Mouse (Mus musculus) T-helper 1 cell (primary cell): ENCODE data around the gene D630003M21Rik.

Experiments used
- in situ Hi-C: fragments of 300-600 bp; cut with MboI, MseI; formaldehyde crosslinking; loops from one replicate; pipeline ENCODE4 v1.15.1; 2025; ENCODE audit warnings: high pct_unique_total_duplicates

The D630003M21Rik gene

DNA sequence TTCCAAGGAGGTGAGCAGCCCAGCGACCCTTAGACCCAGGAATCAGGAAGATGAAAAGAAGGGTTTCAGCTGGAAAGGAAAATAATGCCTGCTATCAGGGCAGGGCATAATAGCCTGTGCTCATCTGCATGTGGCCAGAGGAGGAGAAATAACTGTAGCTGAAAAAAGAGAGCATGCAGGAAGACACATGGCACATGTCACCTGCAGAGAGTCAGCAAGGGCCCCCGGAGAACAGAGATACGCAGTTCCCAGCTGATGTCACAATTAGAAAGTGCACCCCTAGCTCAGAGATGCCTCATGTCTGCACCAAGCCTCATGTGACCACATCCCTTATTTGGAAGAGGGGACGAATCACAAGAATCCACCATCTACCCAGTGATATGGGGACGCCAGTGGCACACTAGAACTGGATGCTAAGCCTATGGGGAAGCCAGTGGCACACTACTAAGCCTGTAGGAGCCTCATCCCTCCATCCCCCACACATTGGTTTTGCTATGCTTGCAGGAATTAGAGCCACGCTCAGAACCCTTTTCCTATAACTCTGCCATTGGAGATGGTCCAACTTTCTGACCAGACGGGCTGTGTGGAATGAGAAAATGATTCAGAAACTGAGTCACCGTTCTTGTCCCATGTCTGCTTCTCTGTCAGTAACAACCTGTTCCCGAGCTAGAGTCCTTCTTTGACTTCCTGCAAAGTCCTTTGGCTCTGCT lies 61.4 kb downstream of the D630003M21Rik start:
- in situ Hi-C loops, result no loop called here

DNA sequence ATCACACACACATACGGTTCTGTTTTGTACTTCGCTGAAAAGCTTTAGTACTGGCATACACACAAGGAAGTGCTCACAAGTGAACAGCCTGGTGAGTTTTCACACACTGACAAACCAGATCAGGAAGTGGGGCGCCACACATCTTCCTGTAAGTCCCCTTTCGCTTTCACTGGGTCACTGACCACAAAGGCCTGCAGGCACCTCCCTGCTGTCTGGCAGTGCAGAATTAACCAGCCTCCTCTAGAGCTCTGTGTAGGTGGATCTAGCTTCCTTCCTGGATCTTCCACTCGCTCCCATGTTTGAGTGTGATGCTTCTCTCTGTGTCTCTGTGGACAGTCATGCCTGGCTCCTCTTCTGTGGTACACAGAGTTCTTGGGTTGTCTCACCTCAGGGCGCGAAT lies 62.4 kb downstream of the D630003M21Rik start:
- in situ Hi-C loops, result no loop called here

DNA sequence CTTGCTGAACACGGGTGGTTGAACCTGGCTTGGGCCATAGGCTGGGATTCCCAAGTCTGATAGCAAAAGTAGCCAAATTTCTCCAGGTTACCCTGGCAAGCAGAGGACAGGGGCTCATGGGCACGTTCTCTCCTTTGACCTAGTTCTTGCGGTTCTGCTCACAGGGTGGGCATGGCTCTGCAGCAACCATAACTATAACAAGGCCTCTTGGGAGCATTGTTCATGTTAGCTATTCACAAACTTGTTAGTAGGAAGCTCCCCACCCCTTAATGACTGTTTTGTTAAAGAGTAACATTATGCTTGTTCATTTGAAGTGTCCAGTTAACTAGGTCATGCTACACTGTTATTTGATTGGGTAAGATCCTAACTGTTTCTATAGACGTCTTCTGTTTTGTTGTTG lies 63.2 kb downstream of the D630003M21Rik start:
- in situ Hi-C loops, result no loop called here

DNA sequence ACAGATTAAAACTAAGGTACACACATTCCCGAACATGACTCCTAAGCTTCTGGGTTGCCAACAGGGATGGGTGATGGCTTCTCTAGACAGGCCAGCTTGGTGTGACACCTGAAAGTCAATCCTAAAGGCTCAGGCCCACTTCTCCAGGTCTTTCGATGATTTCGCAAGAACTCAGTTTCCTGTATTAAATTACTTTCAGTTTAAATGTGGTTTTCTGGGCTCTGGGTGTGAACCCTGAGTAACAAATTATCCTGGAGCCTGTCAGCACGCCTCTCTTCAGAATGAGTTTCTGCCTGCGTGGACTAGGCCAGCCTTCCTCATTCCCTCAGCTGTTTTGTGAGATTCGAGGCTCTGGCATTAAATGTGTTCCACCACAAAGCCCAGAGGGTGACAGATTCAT lies 66.0 kb downstream of the D630003M21Rik start:
- in situ Hi-C loops, result no loop called here

DNA sequence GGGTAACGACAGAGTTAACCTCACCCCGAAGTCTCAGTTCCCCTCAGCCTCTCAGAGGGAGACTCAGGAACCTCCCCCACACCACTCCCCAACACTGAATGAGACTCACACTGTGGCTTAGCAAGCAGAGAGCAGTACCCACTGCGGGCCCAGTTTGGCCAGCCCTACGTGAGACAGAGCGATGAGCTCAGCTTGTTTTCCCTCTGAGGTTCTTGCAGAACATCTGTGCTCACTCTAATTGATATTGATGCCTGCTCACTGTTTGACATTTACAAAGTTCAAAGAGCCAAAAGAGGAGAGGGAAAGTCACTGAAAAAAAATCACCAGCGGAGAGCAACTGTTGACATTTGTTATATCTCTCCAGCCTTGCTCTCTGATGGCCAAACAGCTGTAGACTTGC lies 67.3 kb downstream of the D630003M21Rik start:
- in situ Hi-C loops, result no loop called here

DNA sequence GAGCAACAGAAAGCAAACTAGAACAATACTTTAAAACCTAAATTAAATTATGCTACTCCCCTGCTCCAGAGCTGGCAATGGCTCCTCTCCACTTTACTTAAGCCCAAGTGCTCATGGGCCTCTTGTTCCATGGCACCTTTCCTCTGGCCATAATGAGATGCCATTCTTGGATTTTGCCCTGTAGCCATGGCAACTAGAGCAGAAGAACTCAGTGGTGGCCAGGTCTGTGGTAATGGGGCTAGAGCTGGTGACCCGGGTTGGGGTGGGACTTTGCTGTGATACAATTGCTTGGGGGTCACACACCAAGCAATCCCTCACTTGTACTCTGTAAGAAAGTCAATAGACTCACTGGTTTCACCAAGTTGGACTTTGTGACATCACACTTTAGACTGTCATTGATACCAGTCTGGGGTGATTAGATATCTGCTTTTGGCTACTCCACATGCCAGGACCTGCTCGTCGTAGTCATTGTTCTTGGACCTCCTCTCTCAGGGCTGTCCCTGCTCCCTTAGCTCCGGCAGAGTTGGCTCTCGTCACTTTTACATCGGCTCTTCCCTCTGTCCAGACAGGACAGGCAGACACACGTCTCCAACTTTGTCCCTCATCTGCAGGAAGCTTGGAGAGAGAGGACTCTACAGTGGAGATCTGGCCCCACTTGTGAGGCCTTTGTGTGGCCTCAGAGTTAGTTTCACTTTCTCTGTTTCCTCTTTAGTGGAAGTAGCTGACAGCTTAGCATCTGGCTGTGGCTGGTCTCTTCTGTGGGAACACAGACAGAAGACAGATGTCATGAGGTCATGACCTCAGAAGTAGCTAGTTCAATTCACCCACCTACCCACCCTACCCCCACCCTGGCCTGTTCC lies 69.4 kb downstream of the D630003M21Rik start:
- in situ Hi-C loops, result no loop called here

DNA sequence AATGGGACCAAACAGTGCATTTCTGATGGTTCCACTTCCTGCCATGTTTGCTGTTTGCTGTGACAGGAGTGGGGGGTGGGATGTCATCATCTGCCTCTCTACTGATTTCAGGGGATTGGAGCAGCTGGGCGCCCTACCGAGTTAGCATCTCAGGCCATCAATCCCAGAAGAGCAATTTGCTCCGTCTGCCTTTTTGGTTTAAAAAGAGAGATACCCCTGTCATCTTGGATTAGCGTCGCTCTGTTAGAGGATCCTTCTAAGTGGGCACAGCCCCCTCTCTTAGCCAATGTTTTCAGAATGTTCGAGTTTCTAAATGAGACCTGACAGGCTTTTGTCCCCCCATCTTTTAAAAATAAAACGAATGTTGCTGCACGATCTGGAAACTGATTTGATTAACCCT lies 71.4 kb downstream of the D630003M21Rik start:
- in situ Hi-C loops, result no loop called here

DNA sequence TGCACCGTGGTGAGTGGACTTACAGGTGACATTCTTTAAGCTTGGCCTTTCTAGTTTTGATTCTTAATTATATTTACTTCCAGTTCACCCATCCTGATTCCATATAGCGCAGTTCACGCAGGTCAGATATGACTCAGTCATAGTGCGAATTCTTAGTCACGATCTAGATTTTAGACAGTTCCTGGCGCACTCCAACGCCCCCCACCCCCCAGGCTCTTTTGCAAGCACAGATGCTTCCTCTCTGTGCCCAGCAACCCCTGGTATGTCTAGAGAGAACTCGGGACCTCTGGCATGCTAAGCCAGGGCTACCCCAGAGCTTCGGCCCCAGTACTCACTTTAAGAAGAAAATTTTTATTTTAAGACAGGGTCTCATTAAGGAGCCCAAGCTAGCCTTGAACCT lies 72.5 kb downstream of the D630003M21Rik start:
- in situ Hi-C loops, result no loop called here

DNA sequence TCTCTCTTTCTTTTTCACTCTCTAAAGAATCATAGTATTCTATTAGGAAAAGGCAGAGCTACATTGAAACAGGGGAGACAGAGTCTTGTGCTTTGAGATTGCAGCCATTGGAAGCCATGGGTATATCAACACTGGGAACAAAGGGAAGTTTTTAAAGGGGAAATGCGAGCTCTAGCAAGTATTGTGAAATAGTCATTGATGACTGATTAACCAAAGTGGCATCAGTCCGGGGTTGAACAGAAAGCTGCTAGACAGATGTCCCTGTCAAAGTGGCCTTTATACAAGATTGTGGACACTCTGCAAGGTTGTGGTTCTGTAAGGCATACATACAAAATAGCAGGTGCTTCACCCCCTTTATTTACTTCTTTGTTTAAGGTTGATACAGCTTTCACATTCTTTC lies 73.4 kb downstream of the D630003M21Rik start:
- in situ Hi-C loops, result no loop called here

DNA sequence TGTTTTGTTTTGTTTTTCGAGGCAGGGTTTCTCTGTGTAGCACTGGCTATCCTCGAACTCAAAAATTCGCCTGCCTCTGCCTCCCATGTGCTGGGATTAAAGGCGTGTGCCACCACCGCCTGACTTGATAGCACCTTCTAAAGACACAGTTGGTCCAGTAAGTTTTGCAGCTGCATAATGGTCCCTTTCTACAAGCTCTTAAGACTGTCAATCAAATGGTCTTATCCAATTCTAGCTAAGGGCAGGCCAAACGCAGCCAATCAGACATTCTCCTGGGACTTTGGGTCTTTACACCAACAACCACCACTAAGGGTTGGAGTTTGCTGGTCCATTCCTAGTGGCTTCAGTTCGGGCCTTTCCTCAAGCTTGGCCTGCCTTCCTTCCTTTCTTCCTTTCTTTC lies 73.9 kb downstream of the D630003M21Rik start:
- in situ Hi-C loops, result no loop called here

DNA sequence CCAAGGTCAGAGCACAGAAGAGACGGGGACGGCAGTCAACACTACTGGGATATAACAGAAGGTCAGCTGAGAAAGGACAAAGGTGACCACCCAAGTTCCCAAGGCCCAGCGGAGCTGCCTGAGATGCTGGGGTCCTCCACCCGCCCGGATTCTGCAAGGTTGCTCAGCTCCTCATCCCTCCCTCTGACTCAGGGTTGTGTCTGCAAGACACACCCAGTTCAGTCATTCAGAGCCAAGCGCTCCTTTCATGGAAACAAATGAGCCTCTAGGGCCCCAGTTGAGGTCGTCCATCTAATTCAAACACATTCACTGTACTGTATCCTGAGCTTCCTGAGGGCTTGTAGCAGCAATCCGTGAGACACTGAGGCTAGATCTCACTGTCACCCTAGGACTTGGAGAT lies 74.4 kb downstream of the D630003M21Rik start:
- in situ Hi-C loops, result no loop called here

DNA sequence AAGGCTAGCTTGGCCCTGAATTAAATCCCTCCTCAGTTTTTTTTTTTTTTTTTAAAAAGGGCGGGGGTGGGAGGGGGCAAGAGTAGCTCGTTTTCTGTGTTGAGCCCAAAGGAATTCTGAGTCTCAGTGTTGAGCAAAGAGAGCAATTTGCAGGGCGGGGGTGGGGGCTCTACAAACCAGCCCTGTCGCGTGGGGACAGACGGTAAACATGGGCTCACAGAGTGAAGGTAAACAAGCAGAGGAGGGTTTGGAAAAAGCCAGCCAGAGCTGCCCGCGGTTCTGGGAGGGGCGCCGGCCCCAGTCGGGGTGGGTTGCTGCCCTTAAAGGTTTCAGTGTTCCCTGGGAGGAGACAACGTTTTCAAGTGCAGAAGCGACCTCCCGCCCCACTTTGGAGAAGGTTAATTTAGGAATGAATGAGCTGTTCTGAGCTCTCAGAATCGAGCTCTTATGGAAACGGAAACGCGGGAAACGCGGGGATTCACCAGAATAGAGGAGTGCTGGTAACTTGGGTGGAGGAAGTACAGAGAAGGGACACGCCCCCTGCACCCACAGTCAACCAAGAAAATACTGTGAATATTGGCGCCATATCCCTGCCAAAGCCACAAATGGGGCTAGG lies 75.2 kb downstream of the D630003M21Rik start:
- in situ Hi-C loops, result no loop called here

DNA sequence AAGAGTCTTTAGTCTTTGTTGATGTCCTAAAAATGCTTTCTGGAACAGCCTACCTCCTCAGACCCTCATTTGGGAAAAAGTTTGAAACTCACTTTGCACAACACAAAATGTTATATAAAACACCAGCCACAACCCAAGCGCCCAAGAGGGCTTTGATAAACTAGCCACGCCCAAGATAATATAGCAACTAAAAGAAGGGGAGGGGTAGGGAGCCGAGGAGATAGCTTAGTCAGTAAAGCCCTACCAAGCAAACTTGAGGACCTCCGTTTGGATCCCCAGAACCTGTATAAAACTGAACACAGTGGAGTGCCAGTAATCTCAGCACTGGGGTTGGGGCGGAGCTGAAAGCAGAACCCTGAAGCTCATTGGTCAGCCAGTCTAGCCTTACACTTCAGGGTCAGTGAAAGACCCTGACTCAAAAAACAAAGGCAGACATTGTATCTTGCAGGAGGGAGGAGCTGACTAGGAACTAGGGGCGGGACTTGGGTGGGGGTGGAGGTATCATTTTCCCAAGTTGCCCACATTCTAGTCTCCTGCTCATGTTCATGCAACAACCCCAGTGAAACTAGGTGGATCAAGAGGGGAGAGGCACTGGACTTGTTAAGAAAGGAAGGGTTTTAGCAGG lies 76.2 kb downstream of the D630003M21Rik start:
- in situ Hi-C loops, result no loop called here

DNA sequence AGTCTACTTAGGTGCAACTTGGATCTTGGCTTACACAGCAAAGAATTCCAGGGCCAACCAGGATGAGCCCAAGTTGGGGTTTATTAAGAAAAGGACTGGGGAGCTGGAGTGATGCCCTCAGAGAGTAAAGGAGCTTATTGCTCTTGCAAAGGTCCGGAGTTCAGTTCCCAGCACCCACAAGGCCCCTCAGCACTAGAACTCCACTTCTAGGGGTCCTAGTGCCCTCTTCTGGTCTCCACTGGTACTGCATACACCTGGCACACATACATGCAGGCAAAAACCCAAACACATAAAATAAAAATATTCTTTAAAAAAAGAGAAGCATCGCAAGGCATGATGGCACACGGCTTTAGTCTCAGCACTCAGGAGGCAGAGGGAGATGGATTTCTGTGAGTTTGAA lies 77.9 kb downstream of the D630003M21Rik start:
- in situ Hi-C loops, result no loop called here

DNA sequence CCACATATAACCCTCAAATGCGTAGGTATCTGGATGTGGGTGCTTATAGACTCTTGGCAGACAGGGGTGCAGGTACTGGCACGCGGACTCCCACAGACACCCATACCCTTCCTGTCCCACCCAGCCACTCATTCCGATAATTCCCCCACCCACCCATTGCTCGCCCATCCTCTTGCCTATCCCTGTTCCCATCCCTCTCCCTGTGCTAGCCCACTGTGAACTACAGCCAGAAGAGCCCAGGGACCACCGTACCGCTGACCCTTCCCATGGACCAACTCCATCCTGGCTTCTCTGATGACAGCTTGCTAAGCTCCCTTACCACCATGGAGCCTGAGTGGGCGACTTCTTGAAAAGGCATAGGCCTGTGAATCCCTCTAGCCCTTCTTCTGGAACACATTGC lies 82.1 kb downstream of the D630003M21Rik start:
- in situ Hi-C loops, result loop anchor here (25.0 kb wide), 1 partner anchor 1710 kb away; no protein-coding TSS in a partner anchor

DNA sequence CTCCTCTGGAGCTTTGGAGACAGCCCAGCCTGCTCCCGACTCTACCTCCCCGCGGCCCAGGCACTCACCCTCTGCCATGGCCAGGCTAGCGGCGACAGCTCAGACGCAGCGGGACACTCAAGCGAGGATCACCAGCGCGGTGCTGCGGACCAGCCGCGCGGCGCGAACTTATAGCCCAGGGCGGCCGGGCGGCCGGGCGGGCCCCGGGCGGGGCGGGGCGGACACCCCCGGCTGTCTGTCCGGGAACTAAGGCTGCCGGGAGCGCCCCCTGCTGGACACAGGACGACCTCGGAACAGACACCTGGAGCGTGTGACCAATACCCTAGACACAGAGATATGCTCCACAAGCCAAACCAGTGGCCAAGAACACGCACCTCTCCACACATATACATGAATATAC lies 82.8 kb downstream of the D630003M21Rik start, which contains the start of gene Tgm2:
Tgm2 (minus strand) TSS at position 214 of the 400 bp plus-strand sequence.
- in situ Hi-C loops, result loop anchor here (25.0 kb wide), 1 partner anchor 1709 kb away; no protein-coding TSS in a partner anchor

DNA sequence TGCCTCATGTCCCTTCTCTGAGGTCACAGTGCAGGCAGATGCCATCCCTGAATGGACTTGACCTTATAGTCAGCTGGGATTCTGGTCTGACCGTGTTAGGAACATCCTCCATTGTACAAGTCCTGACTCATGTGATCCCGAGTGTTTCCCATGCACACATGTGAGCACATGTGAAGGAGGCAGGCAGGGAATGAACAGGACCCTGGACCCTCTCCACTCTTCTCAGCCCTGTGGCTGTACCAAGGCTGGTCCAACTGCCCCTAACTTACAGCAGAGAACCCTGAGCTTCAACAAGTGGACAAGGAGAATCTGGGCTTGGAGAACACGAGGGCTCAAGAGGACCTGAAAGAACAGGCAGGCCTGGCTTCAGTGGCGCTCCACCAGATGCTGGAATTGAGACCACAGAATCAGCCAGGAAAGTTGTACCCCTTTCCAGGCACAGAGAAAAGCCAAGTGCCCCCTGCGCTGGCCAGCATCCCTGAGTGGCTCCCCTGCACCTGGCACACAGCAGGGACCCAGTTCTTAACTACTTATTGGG lies 83.4 kb downstream of the D630003M21Rik start:
- in situ Hi-C loops, result loop anchor here (25.0 kb wide), 1 partner anchor 1708 kb away; no protein-coding TSS in a partner anchor

DNA sequence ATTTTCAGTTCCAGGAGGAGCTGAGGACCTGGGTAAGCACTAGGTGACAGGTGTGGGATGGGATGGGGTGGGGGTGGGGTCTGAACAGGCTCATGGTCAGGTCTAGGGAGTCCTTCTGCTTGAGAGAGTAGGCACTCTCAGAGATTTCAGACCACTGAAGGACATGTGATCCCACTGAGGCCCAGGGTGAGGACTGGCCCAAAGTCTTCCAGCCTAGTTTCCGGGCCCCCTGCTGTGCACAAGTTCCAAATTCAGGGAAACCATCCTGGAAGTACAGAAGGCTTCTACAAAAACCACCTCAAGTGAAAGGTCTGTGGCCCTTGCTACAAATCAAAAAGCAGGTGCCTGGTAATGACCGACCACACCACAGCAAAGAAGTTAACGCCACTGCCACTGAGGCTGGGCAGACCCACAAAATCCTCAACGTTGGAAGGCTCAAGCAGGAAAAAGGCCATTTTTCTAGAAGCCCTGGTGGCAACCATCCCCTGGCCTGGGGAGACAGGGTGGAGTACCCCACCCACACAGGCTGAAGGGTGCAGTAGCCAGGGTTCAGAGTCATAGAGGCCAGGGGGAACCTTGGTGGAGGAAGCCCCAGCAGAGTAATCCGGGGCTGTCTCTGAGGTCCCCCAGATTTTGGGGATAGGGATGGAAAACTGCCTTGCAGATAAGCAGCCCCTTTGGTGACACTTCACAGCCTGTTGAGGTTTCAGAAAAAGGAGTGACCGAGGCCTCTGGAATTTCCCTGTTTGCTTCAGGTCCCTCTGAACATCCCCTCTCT lies 84.1 kb downstream of the D630003M21Rik start:
- in situ Hi-C loops, result loop anchor here (25.0 kb wide), 1 partner anchor 1708 kb away; no protein-coding TSS in a partner anchor

DNA sequence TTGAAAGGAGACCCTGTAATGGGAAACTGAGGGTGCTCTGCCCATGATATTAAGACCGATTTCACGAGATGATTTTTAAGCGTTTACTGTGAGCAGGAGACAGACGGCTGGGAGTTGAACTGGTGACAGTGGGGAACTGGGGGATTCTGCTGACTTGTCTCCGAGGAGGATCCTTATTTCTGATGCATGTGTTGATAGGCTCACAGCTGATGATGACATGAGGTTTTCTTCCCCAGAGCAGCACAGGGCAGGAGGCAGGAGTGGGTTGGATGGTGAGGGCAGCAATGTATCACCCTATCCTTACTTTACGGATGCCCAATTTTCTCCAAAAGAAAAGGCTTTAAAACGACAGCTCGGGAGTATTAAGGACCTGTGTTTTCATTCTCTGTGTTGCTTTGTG lies 84.8 kb downstream of the D630003M21Rik start:
- in situ Hi-C loops, result loop anchor here (25.0 kb wide), 1 partner anchor 1707 kb away; no protein-coding TSS in a partner anchor

DNA sequence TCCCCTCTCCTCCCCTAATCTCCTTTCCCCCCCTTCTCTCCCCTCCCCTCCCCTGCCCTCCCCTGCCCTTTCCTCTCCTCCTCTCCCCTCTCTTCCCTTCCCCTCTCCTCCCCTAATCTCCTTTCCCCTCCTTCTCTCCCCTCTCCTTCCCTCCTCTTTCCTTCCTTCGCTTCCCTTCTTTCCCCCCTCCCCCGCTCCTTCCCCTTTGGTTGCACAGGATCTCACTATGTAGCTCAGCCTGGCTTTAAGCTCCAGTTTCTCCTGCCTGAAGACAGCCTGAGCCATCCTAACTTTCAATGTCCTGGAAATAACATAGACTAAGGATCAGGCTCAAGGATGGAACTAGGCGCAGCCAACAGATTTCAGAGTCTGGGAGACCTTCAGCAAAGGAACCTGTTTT lies 85.2 kb downstream of the D630003M21Rik start:
- in situ Hi-C loops, result loop anchor here (25.0 kb wide), 1 partner anchor 1707 kb away; no protein-coding TSS in a partner anchor
